Mouse (Mus musculus) small intestine, adult 2 months (tissue): ENCODE data around the gene Best1.

Source experiments
- CTCF ChIP-seq: fragments of 200-500 bp; IDR thresholded peaks from 2 replicates; pipeline ENCODE4 v1.5.1; 2012; ENCODE audit warnings: low read depth, mild to moderate bottlenecking, control low read depth, inconsistent platforms, low read length, moderate library complexity, mixed read lengths; ENCODE audit not compliant: insufficient replicate concordance, insufficient read length; ENCODE audit errors: extremely low read depth
- POLR2A ChIP-seq: fragments of 200-500 bp; IDR thresholded peaks from 2 replicates; pipeline ENCODE4 v1.6.1; 2012; ENCODE audit warnings: low read depth, mild to moderate bottlenecking, control low read depth, inconsistent platforms, low read length, moderate library complexity

GRCm38 (mm10) chr19:9982151-9982851, 19.1 kb downstream of the Best1 start:
- TF ChIP-seq CTCF (no peak; the same call in 1 of the 2 replicates), POLR2A (peak; percentile 98)
